Mouse (Mus musculus) kidney, postnatal 0 days (tissue): ENCODE results near the gene Unc13d. TPM values are rescaled to one million over a fixed set of nuclear protein-coding genes. Genes with fewer than 3 reads are reported as not detected.
"Not testable (repeated sequence)": the region's sequence is repeated elsewhere in the genome, so short reads cannot be mapped to it uniquely, and the experiment has no call there.

ENCODE experiments used
- ATAC-seq: fragments of 200-750 bp; cut with Nextera tagmentation; replicated peaks from 2 replicates; pipeline ENCODE4 v1.8.0; 2017; ENCODE audit warnings: low read depth, moderate number of reproducible peaks, moderate TSS enrichment, moderate library complexity; ENCODE audit not compliant: low FRiP score
- DNase-seq: peaks from one replicate; pipeline ENCODE4 v3.0.0-alpha.2; 2016; ENCODE audit warnings: low spot score
- H3K27ac ChIP-seq: fragments of 300-500 bp; sonication (generic); 2 replicates; pipeline ENCODE4 v1.5.1; 2014; ENCODE audit warnings: mild to moderate bottlenecking
- H3K27me3 ChIP-seq: fragments of 300-500 bp; sonication (generic); 2 replicates; pipeline ENCODE4 v1.6.1; 2014; ENCODE audit warnings: low read length, mixed read lengths; ENCODE audit not compliant: insufficient read depth
- H3K36me3 ChIP-seq: fragments of 300-500 bp; sonication (generic); 2 replicates; pipeline ENCODE4 v1.6.1; 2014; ENCODE audit warnings: low read length, mixed read lengths; ENCODE audit not compliant: insufficient read depth
- H3K4me1 ChIP-seq: fragments of 300-500 bp; sonication (generic); replicated peaks from 2 replicates; pipeline ENCODE4 v1.6.1; 2014; ENCODE audit warnings: antibody characterized with exemption, low read length, mixed read lengths; ENCODE audit not compliant: insufficient read depth
- H3K4me2 ChIP-seq: fragments of 300-500 bp; sonication (generic); 2 replicates; pipeline ENCODE4 v1.6.1; 2014; ENCODE audit warnings: mild to moderate bottlenecking, low read length, moderate library complexity, mixed read lengths
- H3K4me3 ChIP-seq: fragments of 300-500 bp; sonication (generic); replicated peaks from 2 replicates; pipeline ENCODE4 v1.5.1; 2014; ENCODE audit warnings: low read depth, low read length
- H3K9ac ChIP-seq: fragments of 300-500 bp; sonication (generic); 2 replicates; pipeline ENCODE4 v1.6.1; 2014; ENCODE audit warnings: low read depth, low read length
- H3K9me3 ChIP-seq: fragments of 300-500 bp; sonication (generic); replicated peaks from 2 replicates; pipeline ENCODE4 v1.6.1; 2016; ENCODE audit warnings: low read length, inconsistent platforms, mixed read lengths
- CTCF ChIP-seq: IDR thresholded peaks from 2 replicates; pipeline ENCODE4 v1.5.1; 2016; ENCODE audit warnings: antibody characterized with exemption, low read depth, mild to moderate bottlenecking, moderate library complexity
- WGBS: fragments of 180-500 bp; shearing (Covaris S2); extraction: QIAGEN DNeasy Blood & Tissue Kit; methylation state at CpG from one replicate; pipeline ENCODE4 v1.1.7; 2014; 5-methylcytosine and 5-hydroxymethylcytosine counted together
- polyA plus RNA-seq: library from polyadenylated mRNA; unstranded; fragments of >200 nt; fragmentation: Nextera tagmentation; extraction: Ambion mirVana; gene quantifications from 2 replicates; pipeline ENCODE4 v1.2.1, GENCODE M21; 2015

Unc13d gene
- polyA plus RNA-seq: 0.54 and 0.75 TPM in 2 replicates

DNA sequence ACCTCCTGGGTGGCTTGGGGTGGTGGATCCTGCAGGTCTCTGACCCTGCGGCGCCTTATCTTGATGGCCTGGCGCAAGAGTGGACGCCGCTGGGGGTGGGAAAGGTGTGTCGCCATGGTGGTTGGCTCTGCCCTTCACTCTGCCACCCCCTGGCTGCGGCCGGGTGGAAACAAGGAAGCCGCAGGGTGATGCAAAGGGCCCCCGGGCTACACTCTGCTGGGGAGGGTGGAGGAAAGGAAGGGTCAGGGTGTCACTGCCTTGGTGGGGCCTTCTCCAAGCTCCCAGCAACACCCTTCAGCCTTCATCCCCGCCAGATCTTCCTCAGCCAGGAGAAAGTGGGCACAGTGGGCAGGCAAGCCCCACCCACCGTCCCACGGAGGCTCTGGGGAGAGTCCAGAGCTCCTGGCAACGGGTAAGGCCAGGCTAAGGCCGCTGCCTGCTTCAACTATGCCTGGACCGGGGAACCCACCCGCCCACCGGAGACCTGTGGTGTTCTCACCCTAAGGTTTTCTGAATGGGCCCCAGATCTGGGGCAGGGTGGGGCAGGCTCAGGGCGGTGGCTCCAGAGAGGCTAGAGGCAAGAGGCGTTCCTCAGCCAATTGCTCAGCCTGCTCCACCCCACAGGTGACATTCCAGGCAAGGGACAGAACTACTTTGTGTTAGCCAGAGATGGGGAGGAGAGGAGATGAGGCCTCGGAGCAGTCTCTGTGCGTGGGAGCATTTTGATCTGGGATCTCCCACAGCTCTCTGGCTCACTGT lies at the start of gene Unc13d:
Unc13d (minus strand) TSS at position 516 of the 759 bp plus-strand sequence.
- TF ChIP-seq CTCF: peak; percentile 34
- H3K27me3 ChIP-seq: no peaks in the 10 kb centered on the region
- H3K4me2 ChIP-seq: peak within 1 kb of the TSS; percentile 47
- no peak for DNase-seq
- no peaks in the 10 kb centered on the region for H3K9me3 ChIP-seq
- WGBS: 47% methylated on average over 22 of the region's 22 CpGs
- H3K9ac ChIP-seq: peak within 1 kb of the TSS; percentile 44; the same call in 1 of the 2 replicates
- peaks cover 13% of the 10 kb centered on the region for H3K4me1 ChIP-seq
- 0 out of 2 replicates have a peak within 1 kb of the TSS, but pooled peaks have one; percentile 50 for H3K27ac ChIP-seq
- H3K4me3 ChIP-seq: 0 out of 2 replicates have a peak within 1 kb of the TSS, but pooled peaks have one; percentile 7
- peak; percentile 6; the same call in 1 of the 2 replicates for ATAC-seq
- peaks cover 30% of the 10 kb centered on the region for H3K36me3 ChIP-seq

- no peak overlapping the region for H3K9ac ChIP-seq
Observed at GRCm38 (mm10) chr11:116126261-116126660, 48.5 kb upstream of the Unc13d start.

DNA sequence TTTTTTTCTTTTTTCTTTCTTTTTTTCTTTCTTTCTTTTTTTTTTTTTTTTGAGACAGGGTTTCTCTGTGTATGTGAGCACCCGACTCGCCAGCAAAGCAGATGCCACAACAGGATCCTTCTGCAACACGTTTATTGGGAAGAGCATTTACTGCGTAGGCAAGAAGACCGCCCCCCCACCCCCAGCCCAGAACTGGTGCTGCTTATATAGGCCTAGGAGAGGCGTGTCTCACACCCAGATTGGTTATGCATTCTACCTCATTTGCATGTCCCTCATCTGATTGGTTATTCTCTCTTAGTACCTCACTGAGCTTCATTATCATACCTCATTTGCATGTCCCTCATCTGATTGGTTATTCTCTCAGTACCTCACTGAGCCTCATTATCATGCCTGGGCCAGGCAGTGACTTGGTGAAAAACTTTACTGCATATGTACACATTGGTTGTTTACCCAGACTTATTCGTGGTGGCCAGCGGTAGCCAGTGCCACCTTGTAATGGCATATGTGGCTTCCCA lies 44.0 kb upstream of the Unc13d start:
- H3K27me3 ChIP-seq, H3K36me3 ChIP-seq, H3K9me3 ChIP-seq, DNase-seq, H3K27ac ChIP-seq, H3K9ac ChIP-seq, H3K4me1 ChIP-seq, H3K4me2 ChIP-seq, H3K4me3 ChIP-seq, ATAC-seq: not testable (repeated sequence)
- WGBS: 97% methylated on average over 8 of the region's 8 CpGs

More at GRCm38 (mm10) chr11:116126261-116126660, 48.5 kb upstream of the Unc13d start:
- Histone ChIP-seq H3K9me3 (no peaks in the 10 kb centered on the region), H3K4me2 (no peak overlapping the region), H3K27me3 (no peaks in the 10 kb centered on the region), H3K4me3 (no peak overlapping the region), H3K27ac (no peak overlapping the region), H3K36me3 (peaks cover 9% of the 10 kb centered on the region; the same call in 1 of the 2 replicates), H3K4me1 (peaks cover 11% of the 10 kb centered on the region)
- ATAC-seq (no peak), DNase-seq (no peak)
- TF ChIP-seq CTCF: no peak
- 94% methylated on average over 15 of the region's 15 CpGs for WGBS

DNA sequence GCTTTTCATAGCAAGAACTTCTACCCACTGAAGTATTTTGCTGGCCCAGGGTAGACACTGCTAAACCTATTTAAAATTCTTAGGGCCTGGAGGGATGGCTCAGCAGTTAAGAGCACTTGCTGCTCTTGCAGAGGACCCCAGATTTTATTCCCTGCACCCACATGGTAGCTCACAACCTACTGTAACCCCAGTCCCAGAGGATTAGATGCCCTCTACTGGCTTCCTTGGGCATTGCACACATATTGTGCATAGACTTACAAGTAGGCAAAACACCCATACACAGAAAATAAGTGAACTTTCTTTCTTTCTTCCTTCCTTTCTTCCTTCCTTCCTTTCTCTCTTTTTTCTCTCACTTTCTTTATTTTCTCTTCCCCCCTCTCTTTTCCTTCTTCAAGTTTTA lies 40.1 kb upstream of the Unc13d start:
- no peak for DNase-seq

GRCm38 (mm10) chr11:116117241-116117640 lies 39.5 kb upstream of the Unc13d start:
- Histone ChIP-seq H3K4me1 (no peaks in the 10 kb centered on the region), H3K4me2 (no peak overlapping the region), H3K36me3 (no peaks in the 10 kb centered on the region), H3K27ac (no peak overlapping the region), H3K27me3 (no peaks in the 10 kb centered on the region), H3K4me3 (no peak overlapping the region), H3K9me3 (no peaks in the 10 kb centered on the region), H3K9ac (no peak overlapping the region)
- no peak for TF ChIP-seq CTCF
- no peak for DNase-seq
- no peak for ATAC-seq
- 55% methylated on average over 12 of the region's 12 CpGs for WGBS

More for the DNA sequence above, 40.1 kb upstream of the Unc13d start:
- H3K9ac ChIP-seq: no peak overlapping the region
- ATAC-seq: no peak
- H3K27ac ChIP-seq: no peak overlapping the region
- TF ChIP-seq CTCF: peak; percentile 41; the same call in 1 of the 2 replicates
- no peaks in the 10 kb centered on the region; the same call in 1 of the 2 replicates for H3K36me3 ChIP-seq
- H3K4me1 ChIP-seq: no peaks in the 10 kb centered on the region
- H3K4me2 ChIP-seq: no peak overlapping the region
- no peaks in the 10 kb centered on the region for H3K9me3 ChIP-seq
- H3K27me3 ChIP-seq: no peaks in the 10 kb centered on the region
- H3K4me3 ChIP-seq: no peak overlapping the region

DNA sequence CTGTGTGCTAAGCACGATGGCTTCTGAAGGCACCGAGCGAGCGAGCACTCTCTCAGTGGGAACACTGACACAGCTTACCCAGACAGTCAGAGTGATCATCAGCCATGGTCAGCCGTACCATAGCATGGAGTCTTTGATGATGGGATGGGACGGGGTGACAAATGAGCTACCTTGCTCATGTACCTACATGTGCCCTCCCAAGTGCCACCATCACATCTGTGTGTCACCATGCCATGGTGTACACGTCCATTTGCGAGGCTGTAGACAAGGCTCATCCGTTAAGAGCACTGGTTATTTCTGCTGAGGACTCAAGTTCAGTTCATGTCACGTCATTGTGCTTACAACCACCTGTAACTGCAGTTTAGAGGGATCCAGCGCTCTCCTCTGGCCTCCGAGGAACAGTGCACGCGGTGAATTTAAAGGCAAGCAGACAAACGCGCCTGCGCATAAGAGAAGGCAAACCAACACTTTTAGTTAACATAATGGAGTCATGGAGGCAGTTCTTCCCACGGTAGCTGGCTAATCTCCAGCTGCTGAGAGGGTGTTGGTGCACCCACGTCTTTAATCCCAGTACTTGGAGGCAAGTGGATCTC lies 33.9 kb upstream of the Unc13d start:
- no peak for TF ChIP-seq CTCF
- ATAC-seq: no peak

More for the DNA sequence above, 33.9 kb upstream of the Unc13d start:
- Histone ChIP-seq H3K4me1 (peaks cover 20% of the 10 kb centered on the region; the same call in 1 of the 2 replicates), H3K9me3 (no peaks in the 10 kb centered on the region), H3K36me3 (no peaks in the 10 kb centered on the region), H3K9ac (no peak overlapping the region), H3K27me3 (no peaks in the 10 kb centered on the region), H3K4me3 (no peak overlapping the region), H3K4me2 (no peak overlapping the region), H3K27ac (no peak overlapping the region)
- no peak for DNase-seq
- WGBS: 89% methylated on average over 19 of the region's 19 CpGs
